ENCODE assay signal across 9 mouse cellular contexts in the genomic region with DNA sequence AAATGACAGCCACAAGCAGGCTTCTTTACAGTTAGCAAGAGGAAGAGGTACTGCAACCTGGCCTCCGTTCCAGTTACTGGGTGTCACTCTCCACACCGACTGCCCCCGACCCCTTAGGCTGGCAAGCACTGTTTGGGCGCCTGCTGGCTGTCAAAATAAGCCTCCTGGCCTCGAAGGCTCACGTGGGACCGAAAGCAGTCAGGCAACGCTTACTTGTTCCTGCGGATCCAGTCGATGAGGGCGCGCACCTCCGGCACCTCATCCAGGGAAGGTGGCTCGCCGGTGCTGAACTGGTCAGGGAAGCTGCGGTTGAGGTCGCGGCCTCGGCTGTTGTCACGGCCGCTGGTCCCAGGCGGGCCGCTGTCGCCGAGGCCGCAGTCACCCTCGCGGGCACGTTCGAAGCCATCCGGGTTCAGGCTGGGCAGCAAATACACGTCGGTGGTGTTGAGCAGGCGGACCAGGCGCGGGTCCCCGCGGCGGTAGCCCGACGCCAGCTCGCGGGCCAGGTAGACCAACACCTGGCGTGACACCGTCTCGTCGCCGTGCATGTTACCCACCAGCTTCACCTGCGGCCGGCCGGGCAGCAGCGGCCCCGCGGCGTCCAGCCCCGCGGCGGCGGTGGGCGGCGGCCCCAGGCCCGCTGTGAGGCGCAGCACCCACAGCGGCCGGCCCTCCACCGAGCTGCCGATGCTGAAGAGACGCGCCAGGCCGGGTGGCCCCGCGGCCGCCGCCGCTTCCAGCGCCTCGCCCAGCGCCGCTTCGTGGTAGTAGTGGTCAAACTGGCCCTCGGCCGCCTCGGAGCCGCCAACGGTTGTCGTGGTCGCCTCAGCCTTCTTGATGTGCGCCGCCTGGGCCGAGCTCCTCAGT. TPM values are rescaled to one million over a fixed set of nuclear protein-coding genes. Genes with fewer than 3 reads are reported as not detected.
DNase-seq lines count a peak whose midpoint lies in the region; ATAC-seq and TF ChIP-seq lines count a peak whose summit lies in the region.
"Had no signal": no experiment of that assay in that cellular context is flagged by ENCODE, and none has a peak within 500 bp of the region (broad histone marks: within the 10 kb centered on the region; RNA-seq: fewer than 3 reads in every experiment).

No protein-coding gene starts in this region.

- H3K27ac ChIP-seq in embryonic fibroblast, embryonic 13.5 days (ENCODE audit: insufficient read depth, low read length): peak overlapping the region; percentile 38; the same call in 1 of the 2 replicates
- peak overlapping the region; percentile 91 for H3K27ac ChIP-seq in hindbrain, embryonic 14.5 days
- peak overlapping the region; percentile 67 for H3K27ac ChIP-seq in liver, adult 2 months (replicated peaks; ENCODE audit: insufficient read depth, low read depth, low read length)

- no peaks in the 10 kb centered on the region for H3K9me3 ChIP-seq in hindbrain, embryonic 14.5 days (ENCODE audit: control insufficient read depth, low read length)

- WGBS in hindbrain, embryonic 14.5 days: under 1% methylated on average over 63 of the region's 90 CpGs
- under 1% methylated on average over 90 of the region's 90 CpGs for WGBS in liver, adult 2 months

- H3K4me3 ChIP-seq in embryonic fibroblast, embryonic 13.5 days (ENCODE audit: insufficient read depth, low read length): peak overlapping the region; percentile 65
- H3K4me3 ChIP-seq in hindbrain, embryonic 14.5 days (replicated peaks; ENCODE audit: low read length): peak overlapping the region; percentile 97
- H3K4me3 ChIP-seq in liver, adult 2 months (ENCODE audit: insufficient read depth, low read depth, low read length): peak overlapping the region; percentile 89

- no peaks in the 10 kb centered on the region for H3K36me3 ChIP-seq in hindbrain, embryonic 14.5 days (replicated peaks; ENCODE audit: control insufficient read depth, insufficient read depth)
- H3K36me3 ChIP-seq in liver, adult 2 months (ENCODE audit: control insufficient read depth, insufficient read depth, low read length): no peaks in the 10 kb centered on the region

- ATAC-seq in frontal cortex, adult (ENCODE audit: low TSS enrichment): peak; percentile 38; the same call in 1 of the 2 replicates
- ATAC-seq in hindbrain, embryonic 14.5 days (ENCODE audit: low FRiP score): no peak; the same call in 1 of the 2 replicates
- peak; percentile 33 for ATAC-seq in monocyte, adult 5-6 weeks (replicated peaks; ENCODE audit: insufficient number of reproducible peaks, low FRiP score, low TSS enrichment, poor library complexity, severe bottlenecking)

- no peak for TF ChIP-seq POLR2A in embryonic fibroblast, embryonic 13.5 days (IDR thresholded peaks at IDR 0.05; ENCODE audit: low read depth, low read length)
- no peak for TF ChIP-seq POLR2A in liver, adult 2 months (IDR thresholded peaks at IDR 0.05; ENCODE audit: extremely low read depth, insufficient read depth, low read length)

- H3K79me2 ChIP-seq in liver, adult 2 months (ENCODE audit: control insufficient read depth, insufficient read depth, low read length): peaks cover 3% of the 10 kb centered on the region; the same call in 1 of the 2 replicates

- peak overlapping the region; percentile 92 for H3K9ac ChIP-seq in hindbrain, embryonic 14.5 days
- peak overlapping the region; percentile 93 for H3K9ac ChIP-seq in liver, adult 2 months (ENCODE audit: low read depth, low read length)

- peak overlapping the region; percentile 98 for H3K4me2 ChIP-seq in hindbrain, embryonic 14.5 days (replicated peaks)

- no peaks in the 10 kb centered on the region for H3K27me3 ChIP-seq in hindbrain, embryonic 14.5 days (ENCODE audit: control insufficient read depth, insufficient read depth, low read length)
- H3K27me3 ChIP-seq in liver, adult 2 months (ENCODE audit: control insufficient read depth, insufficient read depth, low read length): no peaks in the 10 kb centered on the region

- no peak for TF ChIP-seq CTCF in embryonic fibroblast, embryonic 13.5 days (IDR thresholded peaks at IDR 0.05; ENCODE audit: borderline replicate concordance, insufficient read depth, low read length)
- TF ChIP-seq CTCF in liver, adult 2 months (IDR thresholded peaks at IDR 0.05; ENCODE audit: low read depth, low read length): no peak

- no peak for DNase-seq in frontal cortex, postnatal 36 days (ENCODE audit: low spot score in 2 of 2)
- peak; percentile 53 for DNase-seq in adrenal gland, postnatal 10 days
- DNase-seq in hindbrain, embryonic 14.5 days (ENCODE audit: low spot score): peak; percentile 42
- peak; percentile 22 for DNase-seq in liver, adult 2 months (ENCODE audit: extremely low read depth, low read depth, low spot score)
- peak; percentile 15 for DNase-seq in thymus, postnatal 0 days (ENCODE audit: low spot score)

- H3K4me1 ChIP-seq in embryonic fibroblast, embryonic 13.5 days (ENCODE audit: control insufficient read depth, insufficient read depth, low read length): peaks cover 3% of the 10 kb centered on the region; the same call in 1 of the 2 replicates
- peaks cover 39% of the 10 kb centered on the region for H3K4me1 ChIP-seq in hindbrain, embryonic 14.5 days (replicated peaks; ENCODE audit: control insufficient read depth, insufficient read depth, low read length)
- H3K4me1 ChIP-seq in liver, adult 2 months (ENCODE audit: control insufficient read depth, insufficient read depth, low read length): peaks cover 4% of the 10 kb centered on the region; the same call in 1 of the 2 replicates

RNA-seq across cellular contexts. Expression of a gene that starts 0.6 kb away (rescaled TPM):
- total RNA-seq in adrenal gland, postnatal 10 days (2021): 10 to 100 TPM; 46.2 to 57.9 TPM
- polyA plus RNA-seq in embryonic fibroblast, embryonic 13.5 days (2011; ENCODE audit: insufficient read length, low read depth, missing spikeins): 55.1 and 57.7 TPM in 2 replicates
- polyA plus RNA-seq in hindbrain, embryonic 14.5 days (2014; fragmentation: Nextera tagmentation; extraction: Ambion mirVana): 12.7 TPM in 2 replicates
- 17.0 and 22.6 TPM in 2 replicates for total RNA-seq in liver, adult 2 months (2014; rRNA removed)
- 4.8 and 5.0 TPM in 2 replicates for polyA plus RNA-seq in liver, adult 2 months (2012; rRNA removed)
- total RNA-seq in monocyte, adult 5-6 weeks (2017): 37.7 to 55.0 TPM (median 54.1 TPM) in 3 replicates
- 3.2 and 3.3 TPM in 2 replicates for polyA plus RNA-seq in thymus, postnatal 0 days (2015; fragmentation: Nextera tagmentation; extraction: Ambion mirVana)

RNA-seq across cellular contexts. Expression of a gene that starts 55.7 kb away (rescaled TPM):
- 1 to 10 TPM in 1 of 2 experiments, under 1 TPM in 1; 0.81 to 1.8 TPM for total RNA-seq in adrenal gland, postnatal 10 days (2021)
- not detected in 2 replicates for polyA plus RNA-seq in embryonic fibroblast, embryonic 13.5 days (2011; ENCODE audit: insufficient read length, low read depth, missing spikeins)
- not detected in 2 replicates for polyA plus RNA-seq in hindbrain, embryonic 14.5 days (2014; fragmentation: Nextera tagmentation; extraction: Ambion mirVana)
- not detected in 2 replicates for total RNA-seq in liver, adult 2 months (2014; rRNA removed)
- not detected in 2 replicates for polyA plus RNA-seq in liver, adult 2 months (2012; rRNA removed)
- total RNA-seq in monocyte, adult 5-6 weeks (2017): 0.76 TPM in 1 of 3 replicates, not detected in the others
- 1.3 and 1.8 TPM in 2 replicates for polyA plus RNA-seq in thymus, postnatal 0 days (2015; fragmentation: Nextera tagmentation; extraction: Ambion mirVana)
- total RNA-seq: left cerebral cortex, postnatal 10 days had no signal

Comparison
In these comparisons a context has a peak if more than half of its experiments do, and no peak if none do; other contexts are left out.
1. DNase-seq: peak in adrenal gland, postnatal 10 days (single experiment), hindbrain, embryonic 14.5 days (single experiment), liver, adult 2 months (single experiment) and thymus, postnatal 0 days (single experiment); none in frontal cortex, postnatal 36 days (0 of 2).
2. H3K27ac ChIP-seq: peak in every context shown above with its lines; median percentile 91 in hindbrain, embryonic 14.5 days; 67 in liver, adult 2 months; 38 in embryonic fibroblast, embryonic 13.5 days.
3. Peak in every context shown above with its lines, with median percentiles within 50 percentile points of each other: H3K4me3 ChIP-seq.